Mouse (Mus musculus): Measurements from ENCODE around the gene Entpd5.

Gene Entpd5

GRCm38 (mm10) chr12:84336963-84337625 is 71.7 kb downstream of the Entpd5 start:
- DNase-seq (ENCODE audit: low spot score), result no peak

GRCm38 (mm10) chr12:84327111-84327512 is 81.7 kb downstream of the Entpd5 start:
- DNase-seq (ENCODE audit: low spot score), result no peak

All from MN1 (cell line).